Mouse (Mus musculus): Measurements from ENCODE around the gene Plppr3.

GRCm38 (mm10) chr10:79916081-79916480 is 41.6 kb upstream of the Plppr3 start:
- TF ChIP-seq CTCF (IDR thresholded peaks at IDR 0.05; ENCODE audit: control insufficient read depth, insufficient read depth, low read length) = no peak
- TF ChIP-seq POLR2A (IDR thresholded peaks at IDR 0.05; ENCODE audit: borderline replicate concordance, control insufficient read depth, low read depth, low read length) = no peak

Measured in bone marrow, adult 2 months (tissue).